In the genomic region with DNA sequence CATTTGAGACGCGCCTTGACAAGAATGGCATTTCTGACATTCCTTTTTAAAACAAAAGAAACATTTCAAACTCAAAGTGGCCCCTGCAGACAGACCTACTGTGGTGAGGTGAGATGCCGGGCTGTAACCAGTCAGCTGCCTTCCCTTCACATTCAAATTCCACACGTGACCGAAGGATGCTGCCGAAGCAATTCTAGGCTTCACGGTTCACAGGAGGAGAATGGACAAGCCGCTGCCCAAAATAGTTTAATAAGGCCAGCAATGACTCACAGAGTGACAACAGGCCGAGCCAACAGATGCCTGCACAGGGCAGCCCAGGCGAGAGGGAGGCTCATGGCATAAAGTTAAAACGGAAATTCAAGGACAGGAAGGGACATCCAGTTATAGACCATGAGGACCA, we compare ENCODE assay signal across 7 mouse cellular contexts. TPM values are rescaled to one million over a fixed set of nuclear protein-coding genes. Genes with fewer than 3 reads are reported as not detected.
DNase-seq lines count a peak whose midpoint lies in the region; ATAC-seq and TF ChIP-seq lines count a peak whose summit lies in the region.

No protein-coding gene starts in this region.

- no peak for TF ChIP-seq POLR2A in ES-Bruce4 (IDR thresholded peaks at IDR 0.05; ENCODE audit: insufficient read depth, low read length)
- no peak for TF ChIP-seq POLR2A in kidney, adult 2 months (IDR thresholded peaks at IDR 0.05; ENCODE audit: low read depth, low read length)

- no peak overlapping the region for H3K4me2 ChIP-seq in neural tube, embryonic 15.5 days

- H3K4me1 ChIP-seq in ES-Bruce4 (ENCODE audit: control insufficient read depth, insufficient read depth, low read length), result peaks cover 4% of the 10 kb centered on the region
- peaks cover 9% of the 10 kb centered on the region; the same call in 1 of the 2 replicates for H3K4me1 ChIP-seq in embryonic facial prominence, embryonic 10.5 days
- peaks cover 27% of the 10 kb centered on the region for H3K4me1 ChIP-seq in kidney, adult 2 months (ENCODE audit: control insufficient read depth, insufficient read depth, low read length)
- H3K4me1 ChIP-seq in neural tube, embryonic 15.5 days, result peaks cover 2% of the 10 kb centered on the region; the same call in 1 of the 2 replicates

- WGBS in embryonic facial prominence, embryonic 10.5 days, result 74% methylated on average over 11 of the region's 11 CpGs
- 23% methylated on average over 11 of the region's 11 CpGs for WGBS in kidney, adult 2 months
- WGBS in neural tube, embryonic 15.5 days, result 57% methylated on average over 11 of the region's 11 CpGs

- ATAC-seq in neural tube, embryonic 15.5 days (ENCODE audit: low FRiP score), result no peak

- H3K4me3 ChIP-seq in ES-Bruce4 (ENCODE audit: low read depth, low read length), result no peak overlapping the region
- H3K4me3 ChIP-seq in embryonic facial prominence, embryonic 10.5 days, result no peak overlapping the region
- H3K4me3 ChIP-seq in kidney, adult 2 months (ENCODE audit: insufficient read depth, low read depth, low read length), result no peak overlapping the region
- H3K4me3 ChIP-seq in neural tube, embryonic 15.5 days (replicated peaks), result no peak overlapping the region

- no peaks in the 10 kb centered on the region for H3K36me3 ChIP-seq in ES-Bruce4 (ENCODE audit: control insufficient read depth, insufficient read depth, low read length, poor library complexity, severe bottlenecking)
- H3K36me3 ChIP-seq in embryonic facial prominence, embryonic 10.5 days (replicated peaks), result no peaks in the 10 kb centered on the region
- H3K36me3 ChIP-seq in kidney, adult 2 months (ENCODE audit: control insufficient read depth, insufficient read depth, low read length), result no peaks in the 10 kb centered on the region
- no peaks in the 10 kb centered on the region for H3K36me3 ChIP-seq in neural tube, embryonic 15.5 days

- H3K27me3 ChIP-seq in ES-Bruce4 (ENCODE audit: control insufficient read depth, insufficient read depth, low read length, poor library complexity, severe bottlenecking), result no peaks in the 10 kb centered on the region
- no peaks in the 10 kb centered on the region for H3K27me3 ChIP-seq in embryonic facial prominence, embryonic 10.5 days (replicated peaks; ENCODE audit: low read depth, poor library complexity, severe bottlenecking)
- no peaks in the 10 kb centered on the region for H3K27me3 ChIP-seq in kidney, adult 2 months (replicated peaks; ENCODE audit: control insufficient read depth, insufficient read depth, low read length)
- H3K27me3 ChIP-seq in neural tube, embryonic 15.5 days (replicated peaks), result no peaks in the 10 kb centered on the region

- H3K9me3 ChIP-seq in ES-Bruce4 (replicated peaks; ENCODE audit: control insufficient read depth, insufficient read depth, low read length, poor library complexity, severe bottlenecking), result no peaks in the 10 kb centered on the region
- H3K9me3 ChIP-seq in embryonic facial prominence, embryonic 10.5 days, result no peaks in the 10 kb centered on the region
- no peaks in the 10 kb centered on the region for H3K9me3 ChIP-seq in neural tube, embryonic 15.5 days (replicated peaks)

- DNase-seq in adrenal gland, adult 8-10 months, result peak; percentile 57
- peak; percentile 25 for DNase-seq in embryonic facial prominence, embryonic 10.5 days (ENCODE audit: low spot score)
- DNase-seq in kidney, adult 2 months, result peak; percentile 93
- DNase-seq in right cerebral cortex, adult 2 months (ENCODE audit: low spot score in 2 of 2), result no peak
- no peak for DNase-seq in c-Kit-positive CD71-positive TER-119-positive erythroid progenitor cells, embryonic 14.5 days (ENCODE audit: low spot score)

- peak; percentile 80 for TF ChIP-seq EP300 in ES-Bruce4 (IDR thresholded peaks at IDR 0.05; ENCODE audit: insufficient read depth, low read depth, low read length)

- TF ChIP-seq CTCF in ES-Bruce4 (IDR thresholded peaks at IDR 0.05; ENCODE audit: low read depth, low read length), result no peak
- no peak for TF ChIP-seq CTCF in kidney, adult 2 months (conservative IDR thresholded peaks at IDR 0.05; ENCODE audit: insufficient read depth, insufficient read length, low read depth, low read length)

- no peak overlapping the region for H3K9ac ChIP-seq in ES-Bruce4 (ENCODE audit: low read depth, poor library complexity, severe bottlenecking)
- H3K9ac ChIP-seq in neural tube, embryonic 15.5 days (replicated peaks), result no peak overlapping the region

- no peak overlapping the region for H3K27ac ChIP-seq in ES-Bruce4 (ENCODE audit: insufficient read depth, low read length)
- H3K27ac ChIP-seq in embryonic facial prominence, embryonic 10.5 days (replicated peaks), result no peak overlapping the region
- peak overlapping the region; percentile 90 for H3K27ac ChIP-seq in kidney, adult 2 months (ENCODE audit: insufficient read depth, low read depth, low read length)
- no peak overlapping the region for H3K27ac ChIP-seq in neural tube, embryonic 15.5 days (replicated peaks)

RNA-seq across cellular contexts. Expression of a gene that starts 51.3 kb away (rescaled TPM):
- polyA plus RNA-seq in ES-Bruce4 (2011; ENCODE audit: insufficient read depth, insufficient read length, low read depth, missing spikeins), result 23.2 and 23.3 TPM in 2 replicates
- total RNA-seq in adrenal gland, adult 8-10 months (2022), result 100 to 1,000 TPM in 2 of 4 experiments, 10 to 100 TPM in 2; 50.9 to 211 (median 116) TPM
- 9.0 and 9.8 TPM in 2 replicates for polyA plus RNA-seq in embryonic facial prominence, embryonic 10.5 days (2016; fragmentation: Nextera tagmentation; extraction: Ambion mirVana)
- polyA plus RNA-seq in kidney, adult 2 months (2012; rRNA removed), result 33.0 and 36.1 TPM in 2 replicates
- 6.2 and 6.8 TPM in 2 replicates for polyA plus RNA-seq in neural tube, embryonic 15.5 days (2015; fragmentation: Nextera tagmentation; extraction: Ambion mirVana)

Comparison
In these comparisons a context has a peak if more than half of its experiments do, and no peak if none do; other contexts are left out.
1. DNase-seq: peak in adrenal gland, adult 8-10 months (single experiment), embryonic facial prominence, embryonic 10.5 days (single experiment) and kidney, adult 2 months (single experiment); none in right cerebral cortex, adult 2 months (0 of 2) and c-Kit-positive CD71-positive TER-119-positive erythroid progenitor cells, embryonic 14.5 days (single experiment).